Mouse (Mus musculus) frontal cortex, postnatal 14 days (tissue): Measurements from ENCODE around the gene Stra6l.

Source experiments
- DNase-seq, 2 experiments: peaks; one replicate each; pipeline ENCODE4 v3.0.0; 2022; ENCODE audit warnings: low spot score in 2 of 2

Stra6l gene

DNA sequence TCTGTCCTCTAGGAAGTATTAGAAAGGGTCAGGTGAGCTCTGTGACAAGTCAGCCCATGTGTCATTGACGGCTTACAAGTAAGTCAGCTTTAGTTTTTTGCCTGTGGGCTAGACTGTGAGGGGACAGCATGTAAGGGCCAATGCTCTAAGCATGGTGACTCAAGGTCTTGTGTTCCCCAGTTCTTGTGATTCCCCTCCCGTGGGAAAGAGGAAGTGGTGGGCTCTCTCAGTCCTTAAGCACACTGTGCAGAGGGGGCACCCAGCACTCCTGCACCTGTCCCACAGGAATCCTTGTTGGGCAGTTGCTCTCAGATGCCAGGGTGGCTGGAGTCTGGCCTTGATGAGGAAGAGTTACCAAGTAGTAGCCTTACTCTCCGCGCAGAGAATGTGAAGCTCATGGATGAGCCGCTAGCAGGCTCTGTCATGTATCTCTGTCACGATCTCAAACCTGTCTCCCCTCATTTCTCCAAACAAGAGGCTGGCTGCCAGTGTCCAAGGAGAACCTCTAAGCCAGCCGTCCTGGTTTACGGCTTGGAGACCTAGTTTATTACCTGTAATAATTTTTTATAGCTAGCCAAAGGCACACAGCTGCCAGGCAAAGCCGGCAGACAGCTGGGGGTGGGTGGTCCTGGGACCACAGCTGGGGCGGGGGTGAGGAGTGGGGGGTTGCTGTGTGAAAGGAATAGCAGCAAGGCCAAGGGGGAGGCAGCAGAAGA, at the start of gene Stra6l:
TSS of gene Stra6l (plus strand) at position 556 of the 716 bp plus-strand sequence.
- DNase-seq: no peak

DNA sequence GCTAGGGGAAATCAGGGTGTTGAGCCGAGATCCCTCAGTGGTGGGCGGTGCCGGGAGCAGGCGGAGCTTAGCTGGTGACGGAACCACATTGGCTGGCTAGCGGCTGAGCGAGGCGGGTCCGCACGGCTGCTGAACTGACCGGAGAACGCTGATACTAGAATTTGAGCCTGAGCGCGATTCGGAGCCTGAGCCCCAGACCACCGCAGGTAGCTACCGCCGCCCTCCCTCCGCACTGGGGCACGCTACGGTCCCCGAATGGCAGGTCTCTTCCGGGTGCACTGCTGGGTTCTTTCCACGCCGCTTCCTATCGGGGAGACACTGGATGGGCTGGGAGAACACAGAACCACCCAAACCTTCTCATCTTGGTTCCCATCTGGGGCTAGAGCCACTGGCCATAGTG, 49.5 kb upstream of the Stra6l start, which contains the start of gene Aldh1b1:
TSS of gene Aldh1b1 (plus strand) at position 59 of the 400 bp plus-strand sequence.
- DNase-seq: peak in 1 of 2 experiments; percentile 59

DNA sequence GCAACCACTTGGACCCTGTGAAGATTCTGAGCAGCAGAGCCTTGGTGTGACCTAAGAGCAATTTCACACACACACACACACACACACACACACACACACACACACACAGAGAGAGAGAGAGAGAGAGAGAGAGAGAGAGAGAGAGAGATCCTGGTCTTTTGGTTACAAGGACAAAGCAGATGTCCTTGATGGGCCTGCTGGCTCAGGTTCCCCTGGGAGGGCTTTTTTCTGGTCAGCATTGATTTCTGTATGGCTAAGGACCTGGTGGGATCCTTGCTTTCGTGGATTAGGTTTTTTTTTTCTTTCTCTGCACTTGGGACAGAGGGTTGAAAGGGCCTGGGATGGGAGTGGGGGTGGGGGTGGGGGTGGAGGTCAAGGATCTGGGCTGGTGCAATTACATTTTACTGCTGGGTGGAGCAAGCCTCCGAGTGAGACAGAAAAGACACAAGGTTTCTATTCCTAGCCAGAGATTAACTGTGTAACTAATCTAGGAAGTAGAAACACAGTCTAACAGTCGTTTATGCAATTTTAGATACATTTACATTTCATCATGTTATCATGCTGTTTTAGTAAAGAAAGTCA, 48.4 kb upstream of the Stra6l start:
- no peak for DNase-seq

GRCm38 (mm10) chr4:45802900-45803299, 45.6 kb upstream of the Stra6l start:
- no peak for DNase-seq

- no peak for DNase-seq
Measured at GRCm38 (mm10) chr4:45808034-45808433, 40.4 kb upstream of the Stra6l start.

DNA sequence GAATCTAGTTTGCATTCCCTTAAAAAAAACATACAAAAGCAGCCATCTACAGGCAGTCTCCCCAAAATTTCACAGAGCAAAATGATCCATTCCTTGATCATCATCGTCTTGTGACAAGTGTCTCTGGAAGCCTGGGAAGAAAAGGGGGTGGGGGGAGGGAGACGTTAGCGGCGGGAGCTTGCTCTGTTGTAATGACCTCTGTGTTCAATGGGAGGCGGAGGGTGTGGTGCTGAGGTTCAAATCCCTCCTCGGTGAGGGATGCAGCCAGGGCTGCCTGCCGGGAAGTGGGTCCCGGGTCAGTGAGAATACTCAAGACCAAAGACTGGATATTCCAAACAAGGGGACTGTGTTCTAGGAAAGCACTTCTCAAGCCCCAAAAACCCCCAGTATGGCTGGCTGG, 37.2 kb upstream of the Stra6l start:
- no peak for DNase-seq

GRCm38 (mm10) chr4:45815542-45815941, 32.9 kb upstream of the Stra6l start:
- DNase-seq: peak; percentile 34 to 53

DNA sequence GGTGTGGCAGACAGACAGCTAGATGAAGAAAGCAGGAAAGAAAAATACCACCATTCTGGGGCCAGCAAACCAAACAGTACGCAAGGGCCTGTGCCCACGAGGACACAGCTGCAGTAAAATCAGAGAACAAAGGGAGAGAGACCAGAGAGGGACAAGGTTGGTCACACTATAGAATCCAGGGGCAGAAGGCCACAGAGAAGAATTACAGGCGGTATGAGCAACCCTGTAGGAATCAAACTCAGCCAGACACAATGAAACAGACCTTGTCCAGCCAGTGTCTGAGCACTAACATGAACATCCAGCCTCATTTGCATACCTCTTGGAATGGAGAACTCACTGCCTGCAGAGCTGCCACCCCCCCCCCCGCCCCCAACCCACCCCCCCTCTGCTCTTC, 29.7 kb upstream of the Stra6l start:
- DNase-seq: no peak

GRCm38 (mm10) chr4:45819208-45819931, 29.1 kb upstream of the Stra6l start:
- DNase-seq: peak; percentile 37 to 54

- DNase-seq: peak; percentile 34 to 62
Measured at GRCm38 (mm10) chr4:45820074-45820830, 28.2 kb upstream of the Stra6l start.

DNA sequence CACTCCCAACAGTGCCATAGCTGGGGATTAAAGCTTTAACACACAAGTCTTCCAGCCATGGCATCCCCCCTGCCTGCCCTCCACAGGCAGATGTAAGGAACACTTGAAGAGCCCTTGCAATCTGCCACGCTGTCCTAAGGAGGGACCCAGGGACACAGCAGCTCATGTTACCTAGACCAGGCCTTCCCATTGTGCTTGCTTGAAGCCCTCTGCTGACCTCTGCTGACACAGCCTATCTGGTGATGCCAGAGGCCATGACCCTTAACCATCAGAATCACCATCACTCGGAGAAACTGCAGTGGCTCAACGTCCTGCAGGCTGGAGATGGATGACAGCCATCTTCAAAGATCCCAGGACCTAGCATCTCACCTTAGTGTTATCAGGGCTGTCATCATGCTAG, 26.5 kb upstream of the Stra6l start:
- no peak for DNase-seq

DNA sequence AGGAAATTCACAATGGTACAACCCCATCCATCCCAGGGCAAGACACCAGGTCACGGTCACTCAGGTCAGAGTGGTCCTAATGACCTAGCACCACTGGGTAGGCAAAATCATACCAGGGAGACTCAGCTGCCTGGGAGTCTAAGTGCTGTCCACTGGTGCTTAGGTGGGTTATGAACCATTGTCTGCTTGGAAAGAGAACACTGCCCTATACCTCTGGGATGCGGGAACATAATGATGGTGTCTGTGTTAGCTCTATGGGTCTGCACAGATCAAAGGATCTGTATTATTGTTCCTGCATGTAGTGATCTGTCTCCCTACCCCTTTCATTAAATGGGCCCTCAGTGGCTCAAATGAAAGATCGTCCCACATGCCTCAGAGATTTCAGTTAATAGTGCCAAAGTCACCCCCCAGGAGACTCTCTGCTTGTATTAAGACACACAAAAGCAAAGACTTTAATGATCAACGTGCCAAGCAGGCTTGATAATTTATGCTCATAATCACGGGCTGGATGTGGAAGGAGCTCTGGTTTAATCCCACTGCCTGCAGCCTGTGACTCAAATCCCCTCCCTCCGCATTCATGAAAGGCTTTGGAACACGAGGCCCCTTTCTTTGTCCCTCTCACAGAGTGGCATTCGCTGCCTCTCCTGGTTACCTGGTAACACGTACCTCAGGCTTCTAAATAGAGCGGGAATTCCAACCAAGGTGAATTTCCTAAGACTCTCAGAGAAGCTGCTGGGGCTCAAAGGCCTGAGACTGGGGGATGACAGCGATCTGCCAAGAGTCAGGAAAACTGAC, 25.5 kb upstream of the Stra6l start:
- no peak for DNase-seq

DNA sequence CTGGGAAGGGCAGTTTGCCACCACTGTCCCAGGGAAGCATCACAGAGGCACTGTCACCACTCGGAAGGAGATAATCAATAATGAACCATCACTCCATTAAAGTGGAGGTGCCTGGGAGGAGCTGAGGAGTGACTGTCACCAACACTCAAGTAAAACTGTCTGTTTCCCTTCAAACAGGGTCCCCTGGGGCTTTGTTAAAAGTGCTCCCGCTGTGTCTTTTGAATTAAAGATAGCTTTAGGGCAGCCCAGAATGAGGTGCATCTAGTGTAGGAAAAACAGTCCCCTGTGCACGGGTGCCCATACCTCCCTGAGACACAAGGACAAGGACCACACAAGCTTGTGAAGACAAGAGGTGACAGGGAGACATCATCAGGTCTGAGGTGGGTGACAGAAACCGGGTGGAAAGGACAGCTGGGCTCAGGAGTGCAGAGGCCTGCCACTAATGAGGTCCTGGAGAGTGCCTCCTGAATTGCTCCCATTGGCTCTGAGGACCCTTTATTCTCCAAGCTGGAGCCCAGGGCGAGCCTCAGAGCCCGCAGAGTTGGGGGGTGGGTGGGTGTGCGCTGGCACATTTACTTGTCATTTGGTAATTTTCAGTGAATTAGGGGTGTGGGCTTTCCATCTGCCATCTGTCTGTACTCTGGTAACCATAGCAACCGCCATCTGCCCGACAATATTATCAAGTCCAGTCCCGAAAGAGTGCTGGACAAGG, 24.3 kb upstream of the Stra6l start:
- DNase-seq: no peak

GRCm38 (mm10) chr4:45824761-45825556, 23.5 kb upstream of the Stra6l start:
- DNase-seq: no peak

GRCm38 (mm10) chr4:45826275-45827040, 22.0 kb upstream of the Stra6l start, which contains the start of gene Igfbpl1:
Gene Igfbpl1 (minus strand): TSS chr4:45826923.
- no peak for DNase-seq

DNA sequence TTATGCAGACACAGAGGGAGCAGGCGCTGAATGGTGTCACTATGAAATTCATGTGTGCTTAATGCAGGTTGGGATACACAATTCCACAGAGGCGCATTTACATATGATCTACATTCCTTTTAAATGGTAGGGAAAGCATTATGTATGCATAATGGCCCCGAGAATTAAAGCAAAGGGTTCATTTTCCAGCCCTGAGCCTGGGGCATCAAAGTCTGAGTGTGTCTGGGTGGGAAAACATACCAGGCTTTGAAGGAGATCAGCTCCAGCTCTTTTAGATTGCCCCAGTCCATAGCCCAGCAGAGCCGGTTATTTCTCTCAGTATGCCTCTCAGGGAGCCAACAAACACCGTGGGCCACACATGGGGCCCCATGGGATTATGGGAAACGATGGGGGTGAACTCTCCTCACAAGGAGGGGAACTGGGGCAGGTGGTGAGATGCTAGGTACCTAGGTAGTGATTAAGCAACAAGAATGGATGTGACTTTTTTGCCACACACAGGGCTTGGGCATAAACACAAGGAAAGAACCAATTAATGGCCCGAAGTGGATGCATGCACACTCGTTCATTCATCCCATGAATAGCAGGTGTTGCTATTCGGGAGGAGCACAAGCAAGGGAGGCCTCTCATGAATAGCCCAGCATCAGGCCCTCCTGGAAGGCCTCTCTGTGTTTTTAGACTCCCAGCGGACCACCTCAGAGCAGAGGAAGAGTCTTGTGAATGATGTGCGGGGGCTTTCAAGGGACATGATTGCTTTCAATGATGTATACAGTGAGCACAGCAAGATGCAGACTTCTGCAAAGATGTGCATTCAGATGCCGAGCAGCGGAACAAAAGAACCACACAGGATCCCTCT, 18.3 kb upstream of the Stra6l start:
- no peak for DNase-seq

- DNase-seq: peak; percentile 28 to 52
Measured at GRCm38 (mm10) chr4:45831996-45832395, 16.5 kb upstream of the Stra6l start.

DNA sequence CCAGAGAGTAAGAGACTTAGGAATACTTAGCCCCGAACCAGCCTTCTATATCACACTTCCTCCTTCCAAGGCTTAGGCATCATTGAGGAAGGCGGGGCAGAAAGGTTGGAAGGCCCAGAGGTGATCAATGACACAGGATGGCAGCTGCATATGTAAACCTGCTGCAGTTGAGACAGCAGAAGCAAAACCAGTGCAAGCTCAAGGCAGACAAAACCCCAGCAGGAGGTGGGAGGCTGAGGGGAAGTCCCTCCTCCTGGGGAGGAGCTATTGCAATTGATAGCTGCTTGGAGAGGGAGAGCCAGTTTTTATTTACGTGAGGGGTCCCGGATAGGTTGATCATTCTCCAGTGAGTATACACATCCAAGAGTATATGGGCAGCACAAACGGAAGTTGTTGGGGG, 15.0 kb upstream of the Stra6l start:
- no peak for DNase-seq
